Mouse (Mus musculus) splenic B cell, adult 2 months (primary cell): Measurements from ENCODE around the gene Upf3b.
"Not testable (repeated sequence)": the region's sequence is repeated elsewhere in the genome, so short reads cannot be mapped to it uniquely, and the experiment has no call there.

Experiments
- DNase-seq: peaks from one replicate; pipeline ENCODE4 v3.0.0-alpha.2; 2011; ENCODE audit warnings: low read depth, low spot score
- H3K27me3 ChIP-seq: 2 replicates; pipeline ENCODE4 v1.6.1; 2012; ENCODE audit warnings: mild to moderate bottlenecking, low read length, moderate library complexity, mixed read lengths; ENCODE audit not compliant: control insufficient read depth, poor library complexity, insufficient read depth, severe bottlenecking
- H3K36me3 ChIP-seq: 2 replicates; pipeline ENCODE4 v1.6.1; 2012; ENCODE audit warnings: mild to moderate bottlenecking, low read length, moderate library complexity, mixed read lengths; ENCODE audit not compliant: control insufficient read depth, poor library complexity, insufficient read depth, severe bottlenecking

Upf3b gene

DNA sequence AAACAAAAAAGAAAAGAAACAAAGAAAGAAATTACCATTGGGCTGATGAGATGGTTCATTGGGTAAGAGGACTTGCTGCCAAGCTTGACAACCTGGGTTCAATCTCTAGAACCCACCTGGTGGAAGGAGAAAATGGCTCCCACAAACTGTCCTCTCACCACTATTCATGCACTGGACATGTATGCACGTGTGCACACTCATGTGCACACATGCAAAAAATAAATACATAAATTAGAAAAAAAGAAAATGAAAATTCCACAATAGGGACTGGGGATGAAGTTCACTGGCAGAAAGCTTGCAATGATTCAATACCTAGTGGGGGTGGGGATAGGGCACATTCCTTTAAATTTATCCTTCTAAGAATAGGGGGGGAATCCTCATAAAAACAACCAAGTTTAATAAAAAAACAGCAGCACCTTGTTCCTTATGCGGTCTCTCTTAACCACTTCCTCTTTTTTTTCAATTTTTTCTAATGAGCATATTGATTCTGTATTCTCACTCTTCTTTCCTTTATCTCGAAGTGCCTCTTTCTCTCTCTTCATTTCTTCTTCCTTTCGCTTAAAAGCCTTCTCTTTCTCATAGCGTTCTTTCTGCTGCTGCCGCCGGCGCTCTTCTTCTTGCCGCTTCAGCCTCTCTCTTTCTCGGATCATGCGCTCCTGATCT lies 14.9 kb downstream of the Upf3b start:
- Histone ChIP-seq H3K27me3 (no peaks in the 10 kb centered on the region), H3K36me3 (no peaks in the 10 kb centered on the region)
- peak; percentile 32 for DNase-seq

DNA sequence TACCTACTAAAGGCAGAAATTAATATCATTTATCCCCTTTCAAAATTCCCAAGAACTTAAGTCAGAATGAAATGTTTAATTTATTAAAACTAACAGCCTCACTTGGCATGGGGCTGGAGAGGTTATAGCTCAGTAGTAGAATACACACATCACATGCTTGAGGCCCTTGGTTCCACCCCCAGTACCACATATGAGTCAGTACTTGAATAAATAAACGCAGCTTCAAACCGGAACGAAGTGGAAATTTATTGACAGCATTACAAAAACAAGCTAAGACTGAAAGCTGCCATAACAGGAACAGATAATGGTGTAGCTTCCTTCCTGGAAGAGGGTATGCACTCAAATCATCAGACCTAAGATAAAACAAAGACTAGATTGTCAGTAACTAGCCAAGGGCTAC lies 18.7 kb downstream of the Upf3b start:
- H3K27me3 ChIP-seq, result no peaks in the 10 kb centered on the region
- no peak for DNase-seq
- no peaks in the 10 kb centered on the region for H3K36me3 ChIP-seq

DNA sequence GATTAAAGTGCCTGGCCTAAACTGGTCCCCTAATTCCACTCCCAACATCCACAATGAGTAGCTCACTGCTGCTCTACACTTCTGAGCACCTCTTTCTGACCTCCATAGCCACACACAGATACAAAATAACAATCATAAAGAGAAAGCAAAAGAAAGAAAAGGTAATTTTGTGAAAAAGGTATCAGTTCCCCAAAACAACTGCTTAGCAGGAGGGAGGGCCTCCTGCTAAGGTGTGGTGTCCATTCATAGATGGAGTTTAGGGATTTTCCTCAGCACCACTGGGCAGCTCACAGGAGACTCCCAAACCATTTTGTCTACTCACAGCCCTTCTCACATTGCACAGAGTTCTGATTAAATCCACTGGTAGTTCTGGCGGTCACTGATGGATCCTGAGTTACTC lies 21.3 kb downstream of the Upf3b start:
- DNase-seq, result peak; percentile 28
- no peaks in the 10 kb centered on the region for H3K36me3 ChIP-seq

DNA sequence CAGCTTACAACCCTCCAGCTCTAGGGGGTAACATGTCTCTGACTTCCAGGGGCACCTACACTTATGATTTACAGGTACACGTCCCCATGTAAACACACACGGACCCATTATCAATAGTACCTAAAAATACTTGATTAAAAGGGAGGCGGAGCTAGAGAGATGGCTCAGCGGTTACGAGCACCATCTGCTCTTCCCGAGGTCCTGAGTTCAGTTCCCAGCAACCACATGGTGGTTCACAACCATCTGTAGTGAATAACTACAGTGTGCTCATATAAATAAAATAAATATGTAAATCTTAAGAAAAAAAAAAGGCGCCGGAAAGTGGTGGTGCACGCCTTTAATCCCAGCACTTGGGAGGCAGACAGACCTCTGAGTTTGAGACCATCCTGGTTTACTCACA lies 24.5 kb downstream of the Upf3b start:
- DNase-seq, result no peak
- H3K36me3 ChIP-seq, result no peaks in the 10 kb centered on the region
- H3K27me3 ChIP-seq, result no peaks in the 10 kb centered on the region

More for the DNA sequence above, 21.3 kb downstream of the Upf3b start:
- H3K27me3 ChIP-seq, result no peaks in the 10 kb centered on the region

DNA sequence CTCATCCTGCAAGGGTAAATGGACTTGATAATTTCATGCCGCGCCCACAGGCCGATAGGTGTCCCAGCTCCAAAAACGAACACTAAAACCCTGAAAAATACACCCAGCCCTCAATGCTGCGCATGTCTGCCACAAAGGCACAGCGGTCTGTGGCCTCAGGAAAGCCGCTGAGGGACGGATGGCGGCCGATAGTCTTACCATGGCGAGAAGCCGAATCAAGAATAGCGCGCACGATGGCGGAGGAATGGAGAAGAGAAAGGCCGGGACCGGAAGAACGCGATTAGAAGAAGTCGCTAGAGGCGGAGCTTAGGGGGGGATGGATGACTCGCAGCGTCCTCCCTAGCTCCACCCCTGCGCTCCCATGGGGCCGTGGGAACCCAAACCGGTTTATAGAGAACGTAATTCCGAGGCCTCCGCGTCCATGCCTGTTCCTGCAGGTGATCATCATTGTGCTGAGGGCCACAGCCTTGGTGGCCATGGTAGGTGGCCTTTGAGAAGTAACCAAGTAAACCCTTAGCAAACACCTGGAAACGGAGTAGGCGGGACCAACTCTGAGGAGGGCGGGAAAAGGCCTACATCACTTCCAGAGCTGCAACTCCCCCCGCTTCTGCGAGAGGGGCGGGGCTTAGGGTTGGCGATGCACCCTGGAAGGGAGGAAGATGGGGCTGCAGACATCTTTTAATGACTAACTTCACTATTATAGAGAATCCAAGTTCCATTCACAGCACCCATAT lies 25.0 kb downstream of the Upf3b start, which contains the start of gene Rpl39:
Rpl39 (minus strand) TSS at position 476 of the 734 bp plus-strand sequence.
- DNase-seq, result peak; percentile 93
- Histone ChIP-seq H3K36me3 (no peaks in the 10 kb centered on the region), H3K27me3 (no peaks in the 10 kb centered on the region)

DNA sequence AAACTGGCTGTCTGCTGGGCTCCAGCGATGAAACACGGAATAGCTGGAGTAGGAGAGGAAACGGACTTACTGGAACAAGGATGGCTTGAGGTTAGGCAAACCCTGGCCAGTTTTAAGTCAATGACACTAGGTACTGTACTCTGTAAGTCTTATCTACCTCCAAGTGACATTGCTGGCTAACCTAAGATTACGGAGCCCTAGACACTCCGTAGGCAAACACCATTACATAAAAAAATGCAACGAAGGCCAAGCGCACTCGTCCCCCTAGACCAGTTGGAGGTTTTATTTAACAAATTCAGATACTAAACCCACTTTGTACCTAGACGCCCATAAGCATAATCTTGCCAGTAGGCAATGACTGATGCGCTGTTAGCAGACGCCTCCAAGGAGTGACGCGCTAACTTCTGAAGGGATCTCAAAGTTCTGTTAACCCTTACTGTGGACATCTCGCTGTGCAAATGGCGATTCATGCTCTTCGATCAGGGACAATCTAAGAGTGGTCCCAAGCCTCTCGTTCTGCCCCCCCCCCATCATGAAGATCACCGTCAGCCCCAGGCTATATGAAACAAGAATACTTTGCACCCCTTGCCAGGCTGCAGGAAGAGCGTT lies 25.7 kb downstream of the Upf3b start:
- H3K36me3 ChIP-seq, result no peaks in the 10 kb centered on the region
- H3K27me3 ChIP-seq, result no peaks in the 10 kb centered on the region
- no peak for DNase-seq

DNA sequence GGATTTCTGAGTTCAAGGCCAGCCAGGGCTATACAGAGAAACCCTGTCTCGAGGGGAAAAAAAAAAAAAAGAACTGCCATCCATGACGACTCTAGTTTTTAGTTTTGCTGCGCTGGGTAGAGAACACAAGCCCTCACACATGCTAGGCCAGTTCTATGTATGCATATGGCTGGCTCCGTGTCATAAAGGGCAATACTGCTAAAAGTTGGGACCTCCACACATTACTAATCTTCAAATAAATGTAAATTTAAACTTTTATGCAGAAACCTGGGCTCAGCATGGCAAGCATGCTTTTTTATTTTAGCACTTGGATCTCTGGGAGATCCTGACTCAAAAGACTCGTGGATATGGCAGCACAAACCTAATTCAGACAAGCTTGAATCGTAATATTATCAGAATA lies 28.9 kb downstream of the Upf3b start:
- no peaks in the 10 kb centered on the region for H3K36me3 ChIP-seq
- DNase-seq, result no peak
- H3K27me3 ChIP-seq, result no peaks in the 10 kb centered on the region

DNA sequence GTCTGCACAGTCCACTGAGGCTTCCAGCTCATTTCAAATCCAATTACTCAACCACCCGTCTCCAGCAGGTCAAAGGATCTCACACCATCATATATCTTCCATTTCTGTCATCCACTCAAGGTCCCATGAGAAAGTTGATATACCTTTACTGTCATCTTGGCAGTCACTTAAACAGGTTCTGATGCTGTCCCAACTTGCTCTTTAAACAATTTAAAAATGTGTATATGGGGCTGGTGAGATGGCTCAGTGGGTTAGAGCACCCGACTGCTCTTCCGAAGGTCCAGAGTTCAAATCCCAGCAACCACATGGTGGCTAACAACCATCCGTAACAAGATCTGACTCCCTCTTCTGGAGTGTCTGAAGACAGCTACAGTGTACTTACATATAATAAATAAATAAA lies 29.8 kb downstream of the Upf3b start:
- not testable (repeated sequence) for H3K27me3 ChIP-seq, H3K36me3 ChIP-seq, DNase-seq

DNA sequence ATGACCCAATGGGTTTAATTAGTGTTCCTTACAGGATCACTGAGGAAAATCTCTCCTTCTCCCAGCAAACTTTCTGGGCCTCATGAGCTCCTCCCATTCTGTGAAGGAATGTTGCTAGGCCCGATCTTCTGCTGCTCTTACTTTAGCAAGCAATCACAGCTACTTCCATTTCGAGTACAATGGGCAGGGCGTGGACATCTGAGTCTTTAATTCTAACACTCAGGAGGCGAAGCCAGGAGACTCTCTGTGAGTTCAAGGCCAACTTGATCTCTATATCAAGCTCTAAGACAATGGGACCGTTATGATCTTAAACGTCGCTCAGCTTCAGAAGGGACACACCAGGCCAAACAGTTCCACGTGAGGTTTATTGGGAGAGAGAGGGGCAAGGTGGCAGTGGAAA lies 33.5 kb downstream of the Upf3b start:
- H3K36me3 ChIP-seq, result no peaks in the 10 kb centered on the region
- no peaks in the 10 kb centered on the region for H3K27me3 ChIP-seq
- no peak for DNase-seq

DNA sequence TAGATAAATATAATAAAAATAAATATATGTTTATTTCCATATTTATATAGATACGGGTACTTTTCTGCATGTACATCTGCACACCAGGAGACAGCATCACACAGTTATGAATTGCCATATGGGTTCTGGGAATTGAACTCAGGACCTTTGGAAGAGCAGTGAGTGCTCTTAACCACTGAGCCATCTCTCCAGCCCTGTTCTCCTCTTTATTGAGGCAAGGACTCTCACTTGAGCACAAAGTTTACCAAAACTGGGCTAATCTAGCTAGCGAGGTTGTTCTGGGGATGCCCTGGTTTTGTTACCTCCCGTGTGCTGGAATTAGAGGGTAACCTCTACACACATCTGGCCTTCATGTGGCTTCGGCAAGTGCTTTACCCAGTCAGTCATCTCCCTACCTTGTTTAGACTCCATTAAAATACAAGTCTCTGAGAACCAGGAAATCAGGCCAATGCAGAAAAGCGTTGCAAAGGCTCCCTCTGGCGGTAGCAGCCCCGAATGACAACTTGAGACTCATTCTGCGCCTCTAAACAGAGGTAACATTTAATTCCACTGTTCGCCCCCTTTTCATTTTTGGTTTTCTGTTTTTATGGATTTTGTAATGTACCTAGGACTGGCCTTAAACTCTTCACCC lies 35.7 kb downstream of the Upf3b start:
- H3K36me3 ChIP-seq, result no peaks in the 10 kb centered on the region
- DNase-seq, result peak; percentile 72
- H3K27me3 ChIP-seq, result no peaks in the 10 kb centered on the region

DNA sequence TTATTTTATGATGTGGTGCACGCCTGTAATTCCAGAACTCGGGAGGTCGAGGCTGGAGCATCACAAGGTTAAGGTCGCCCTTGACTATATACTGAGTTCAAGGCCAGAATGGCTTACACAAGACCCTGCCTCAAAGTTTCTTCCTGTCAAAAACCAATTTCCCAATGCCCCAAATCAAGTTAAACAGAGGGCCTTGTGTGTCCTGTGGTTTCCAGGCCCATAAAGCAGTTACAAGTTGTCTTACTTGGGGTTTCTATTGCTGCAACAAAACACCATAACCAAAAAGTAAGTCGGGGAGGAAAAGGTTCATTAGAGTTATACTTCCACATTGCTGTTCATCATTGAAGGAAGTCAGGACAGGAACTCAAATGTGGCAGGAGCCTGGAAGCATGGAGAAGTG lies 41.4 kb downstream of the Upf3b start:
- no peak for DNase-seq
- Histone ChIP-seq H3K27me3 (no peaks in the 10 kb centered on the region), H3K36me3 (no peaks in the 10 kb centered on the region)

DNA sequence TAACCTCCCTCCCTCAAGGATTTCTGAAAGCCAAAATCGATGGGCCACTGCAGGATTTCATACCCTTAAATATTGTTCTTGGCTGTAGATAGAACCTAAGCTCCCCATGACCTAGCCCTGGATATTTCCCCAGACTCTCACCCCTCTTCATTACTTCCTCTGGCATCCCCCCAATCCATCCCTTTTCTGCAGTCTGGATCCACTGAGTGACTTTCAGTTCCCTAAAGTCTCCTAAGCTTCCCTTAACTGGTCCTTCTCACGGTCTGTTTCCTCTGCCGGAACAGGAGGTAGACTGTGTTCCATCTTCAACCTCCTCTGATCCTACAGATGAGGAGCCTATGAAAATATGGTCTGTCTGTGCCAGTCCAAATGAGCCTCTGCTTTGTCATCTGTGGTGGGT lies 42.8 kb downstream of the Upf3b start:
- no peak for DNase-seq
- H3K36me3 ChIP-seq, result no peaks in the 10 kb centered on the region
- no peaks in the 10 kb centered on the region for H3K27me3 ChIP-seq

DNA sequence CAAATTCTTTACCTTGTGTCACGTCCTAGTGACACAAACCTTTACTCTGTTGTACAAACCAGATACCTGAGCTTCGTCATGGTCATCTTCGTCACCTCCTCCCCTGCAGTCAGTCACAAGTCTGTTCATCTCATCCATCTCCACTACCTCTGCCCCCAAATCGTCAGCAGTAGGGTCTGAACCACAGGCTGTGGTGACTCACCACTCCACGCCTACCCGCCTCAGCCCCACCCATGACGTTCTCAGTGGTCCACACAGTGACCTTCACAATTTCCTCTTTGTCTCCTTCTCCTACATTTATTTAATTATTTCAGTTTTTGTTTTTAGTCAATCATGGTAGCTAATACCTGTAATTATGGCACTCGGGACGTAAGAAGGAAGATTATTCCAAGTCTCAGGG lies 46.2 kb downstream of the Upf3b start:
- DNase-seq, result no peak
- Histone ChIP-seq H3K27me3 (no peaks in the 10 kb centered on the region), H3K36me3 (no peaks in the 10 kb centered on the region)

DNA sequence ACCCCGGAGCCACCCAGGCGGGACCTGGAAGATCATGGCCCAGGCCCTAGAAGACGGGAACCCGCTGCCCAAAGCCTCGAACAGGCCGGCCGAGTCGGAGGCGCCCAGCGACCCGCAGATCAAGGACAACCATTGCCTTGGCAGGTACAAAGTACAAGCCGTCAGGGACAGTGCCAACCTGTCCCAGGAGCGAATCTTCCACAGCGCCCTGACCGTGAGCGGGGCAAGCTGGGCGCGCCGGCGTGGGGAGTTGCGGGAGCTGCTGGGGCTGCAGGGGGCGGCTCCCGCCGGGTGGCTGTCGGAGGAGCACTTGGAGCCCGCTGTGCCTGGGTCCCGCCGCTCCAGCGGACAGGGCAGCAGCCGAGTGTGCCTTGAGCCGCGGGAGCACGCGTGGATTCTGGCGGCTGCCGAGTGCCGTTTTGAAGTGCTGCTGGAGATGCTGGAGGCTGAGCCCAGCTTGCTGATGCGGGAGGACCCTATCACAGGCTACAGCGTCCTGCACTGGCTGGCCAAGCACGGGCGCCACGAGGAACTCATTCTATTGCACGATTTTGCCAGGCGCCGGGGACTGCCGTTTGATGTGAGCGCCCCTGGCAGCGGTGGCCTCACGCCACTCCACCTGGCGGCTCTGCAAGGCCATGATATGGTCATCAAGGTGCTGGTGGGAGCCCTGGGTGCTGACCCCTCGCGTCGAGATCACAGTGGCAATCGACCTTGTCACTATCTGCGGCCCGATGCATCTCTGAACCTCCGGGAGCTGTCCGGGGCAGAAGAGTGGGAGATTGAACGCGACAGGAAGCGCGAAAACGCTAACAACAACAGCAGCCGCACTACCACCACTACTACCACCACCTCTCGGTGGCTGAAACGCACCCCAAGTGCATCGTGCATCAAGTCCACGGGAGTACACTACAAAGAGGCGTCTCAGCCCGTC lies 61.0 kb downstream of the Upf3b start:
- H3K36me3 ChIP-seq, result no peaks in the 10 kb centered on the region
- H3K27me3 ChIP-seq, result no peaks in the 10 kb centered on the region
- DNase-seq, result peak; percentile 6
